8 mouse cellular contexts compared by ENCODE assay signal in the genomic region with DNA sequence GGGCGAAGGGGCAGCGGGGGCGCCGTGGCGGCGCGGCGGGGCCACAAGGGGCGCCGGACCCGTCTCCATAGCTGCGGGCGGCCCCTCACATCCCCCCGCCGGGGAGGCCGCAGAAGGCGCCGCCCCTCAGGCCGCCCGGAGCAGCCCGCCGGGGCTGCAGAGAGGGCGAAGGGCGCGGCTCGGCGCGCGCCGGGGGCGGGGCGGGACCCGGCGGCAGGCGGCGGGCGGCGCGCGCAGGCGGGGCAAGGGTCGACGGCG. TPM values are rescaled to one million over a fixed set of nuclear protein-coding genes. Genes with fewer than 3 reads are reported as not detected.
A peak's percentile ranks its signal among the peaks of the same experiment; 100 is the strongest.
DNase-seq lines count a peak whose midpoint lies in the region; ATAC-seq lines count a peak whose summit lies in the region.

A gene (minus strand): TSS at position 174 of the 258 bp plus-strand sequence.

- peak; percentile 43 for ATAC-seq in kidney, embryonic 15.5 days (replicated peaks; ENCODE audit: low FRiP score)
- ATAC-seq in inflammation-experienced regulatory T-cells, adult 6 months: no peak

- H3K9me3 ChIP-seq in kidney, embryonic 15.5 days (replicated peaks): no peaks in the 10 kb centered on the region
- no peaks in the 10 kb centered on the region for H3K9me3 ChIP-seq in megakaryocyte, embryonic 14.5 days

- H3K36me3 ChIP-seq in kidney, embryonic 15.5 days: peaks cover 10% of the 10 kb centered on the region
- peaks cover 32% of the 10 kb centered on the region for H3K36me3 ChIP-seq in megakaryocyte, embryonic 14.5 days (replicated peaks; ENCODE audit: low read length)

- peak within 1 kb of the TSS; percentile 95 for H3K9ac ChIP-seq in kidney, embryonic 15.5 days

- no peak for DNase-seq in kidney, adult 18-20 months
- DNase-seq in adrenal gland, adult 2 months: no peak
- peak in 1 of 2 experiments; percentile 23 for DNase-seq in gastrocnemius, adult 8-10 months (ENCODE audit: low spot score in 2 of 2)
- no peak for DNase-seq in right cerebral cortex, adult 18-20 months
- DNase-seq in adipocyte (ENCODE audit: low spot score): no peak

- no peaks in the 10 kb centered on the region; the same call in 1 of the 2 replicates for H3K27me3 ChIP-seq in kidney, embryonic 15.5 days
- no peaks in the 10 kb centered on the region for H3K27me3 ChIP-seq in megakaryocyte, embryonic 14.5 days (replicated peaks)

- WGBS in kidney, embryonic 15.5 days: under 1% methylated on average over 33 of the region's 44 CpGs

- peak within 1 kb of the TSS; percentile 92 for H3K4me3 ChIP-seq in kidney, embryonic 15.5 days (replicated peaks)
- peak within 1 kb of the TSS; percentile 99 for H3K4me3 ChIP-seq in megakaryocyte, embryonic 14.5 days (replicated peaks)

- peak within 1 kb of the TSS; percentile 93 for H3K27ac ChIP-seq in kidney, embryonic 15.5 days

- peaks cover 37% of the 10 kb centered on the region for H3K4me1 ChIP-seq in kidney, embryonic 15.5 days
- H3K4me1 ChIP-seq in megakaryocyte, embryonic 14.5 days: peaks cover 75% of the 10 kb centered on the region

- H3K4me2 ChIP-seq in kidney, embryonic 15.5 days: peak within 1 kb of the TSS; percentile 91

RNA-seq across cellular contexts. Expression of the gene that starts here (rescaled TPM):
- polyA plus RNA-seq in kidney, embryonic 15.5 days (2015; fragmentation: Nextera tagmentation; extraction: Ambion mirVana): 23.4 and 26.7 TPM in 2 replicates
- 10 to 100 TPM; 36.0 to 43.6 TPM for total RNA-seq in adrenal gland, adult 2 months (2021)
- polyA plus RNA-seq in adrenal gland, adult 2 months (2012; rRNA removed): 31.5 and 35.1 TPM in 2 replicates
- total RNA-seq in gastrocnemius, adult 8-10 months (2022): 10 to 100 TPM; 29.1 to 34.3 (median 32.1) TPM
- polyA plus RNA-seq in inflammation-experienced regulatory T-cells, adult 6 months (2017; shearing (Covaris generic)): 10 to 100 TPM; 13.2 to 16.6 (median 13.6) TPM
- 83.3 and 137 TPM in 2 replicates for polyA plus RNA-seq in megakaryocyte, embryonic 14.5 days (2012; ENCODE audit: insufficient read depth, low replicate concordance)
